Mouse (Mus musculus): ENCODE data around the gene Spry1.

DNA sequence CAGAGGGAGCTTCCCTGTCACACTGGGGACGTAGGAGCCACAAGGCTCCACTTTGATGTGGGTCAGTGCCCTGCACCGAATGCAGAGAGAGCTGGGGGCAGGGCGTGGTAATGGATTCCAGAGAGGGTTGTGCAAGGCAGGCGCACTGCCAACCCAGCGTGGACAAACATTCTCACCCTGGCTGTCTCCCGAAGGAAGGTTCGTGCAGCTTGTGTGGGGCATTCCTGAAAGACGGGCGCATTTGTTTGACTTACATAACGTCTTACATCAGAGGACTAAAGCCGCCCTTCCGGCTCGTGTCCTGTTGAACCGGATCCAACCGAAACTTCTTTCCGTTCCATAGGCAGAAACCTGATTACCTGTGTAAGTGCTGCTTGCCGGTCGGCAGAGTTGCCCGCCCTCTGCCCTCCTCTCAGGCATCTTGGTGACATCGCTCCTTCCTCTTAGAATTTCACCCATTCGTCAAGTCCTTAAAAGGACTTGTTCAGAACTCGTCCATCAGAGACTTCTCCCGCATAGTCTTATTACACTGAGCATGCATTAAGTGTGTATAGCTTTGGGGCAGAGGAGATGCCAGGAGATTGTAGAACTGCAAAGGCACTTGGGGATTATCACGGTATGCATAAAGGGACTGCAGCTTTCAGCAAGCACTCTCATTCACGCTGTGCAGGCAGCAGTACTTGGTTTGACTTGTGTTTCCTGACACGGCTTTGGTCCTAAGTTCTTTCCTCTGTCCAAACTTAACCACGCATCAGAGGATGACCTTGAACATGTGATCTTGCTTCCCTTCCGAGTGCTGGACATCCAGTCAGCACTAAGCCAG, 47.6 kb downstream of the Spry1 start:
- no peak for TF ChIP-seq TCF12 (IDR thresholded peaks at IDR 0.05; ENCODE audit: insufficient read depth, poor library complexity, severe bottlenecking)
- TF ChIP-seq POLR2A (IDR thresholded peaks at IDR 0.05; ENCODE audit: insufficient read length, low read depth), result no peak
- no peak for TF ChIP-seq REST (IDR thresholded peaks at IDR 0.05; ENCODE audit: insufficient read depth, insufficient read length)
- no peak for TF ChIP-seq E2F4 (IDR thresholded peaks at IDR 0.05; ENCODE audit: insufficient read depth)
- TF ChIP-seq MAX (IDR thresholded peaks at IDR 0.05; ENCODE audit: low read depth), result no peak
